Mouse (Mus musculus) urinary bladder, postnatal 14 days (tissue): ENCODE data around the gene Gtdc1.
"Not testable (repeated sequence)": the region's sequence is repeated elsewhere in the genome, so short reads cannot be mapped to it uniquely, and the experiment has no call there.

Experiments used
- DNase-seq: peaks from one replicate; pipeline ENCODE4 v3.0.0; 2021; ENCODE audit warnings: low spot score

Gene Gtdc1

DNA sequence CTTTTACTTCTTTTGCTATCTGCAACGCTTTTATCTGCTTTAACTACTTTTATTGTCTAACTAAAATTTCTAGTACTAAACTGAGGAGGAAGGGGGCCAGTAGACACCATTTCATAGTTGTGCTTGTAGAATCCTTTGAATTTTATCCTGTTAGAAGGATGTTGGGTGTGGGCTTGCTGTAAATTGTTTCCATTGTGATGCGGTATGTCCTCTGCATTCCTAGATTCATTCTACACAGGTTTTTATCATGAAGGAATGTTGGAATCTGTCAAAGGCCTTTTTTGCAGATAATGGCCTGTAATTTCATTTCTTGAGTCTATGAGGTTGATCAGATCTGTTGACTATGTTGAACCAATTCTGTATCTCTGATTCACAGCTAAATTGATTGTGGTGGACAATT is 146.5 kb downstream of the Gtdc1 start:
- DNase-seq: no peak

DNA sequence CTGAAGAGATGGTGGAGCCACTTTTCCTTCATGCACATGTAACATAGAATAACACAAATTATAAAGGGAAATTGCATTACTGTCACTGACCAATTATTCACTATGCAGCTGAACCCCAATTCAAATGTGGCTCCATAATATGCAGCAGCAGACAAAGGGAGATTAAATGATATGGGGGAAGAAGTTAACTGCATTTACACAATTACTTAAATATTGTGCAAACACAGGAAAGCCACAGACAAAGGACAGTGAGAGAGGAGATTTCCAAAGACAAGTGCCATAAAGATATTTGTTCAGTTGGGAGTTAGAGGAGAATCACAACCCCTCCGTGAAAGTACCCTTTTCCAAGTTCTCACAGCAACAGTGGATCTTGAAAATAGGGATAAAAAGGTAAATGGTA is 163.6 kb downstream of the Gtdc1 start:
- no peak for DNase-seq

DNA sequence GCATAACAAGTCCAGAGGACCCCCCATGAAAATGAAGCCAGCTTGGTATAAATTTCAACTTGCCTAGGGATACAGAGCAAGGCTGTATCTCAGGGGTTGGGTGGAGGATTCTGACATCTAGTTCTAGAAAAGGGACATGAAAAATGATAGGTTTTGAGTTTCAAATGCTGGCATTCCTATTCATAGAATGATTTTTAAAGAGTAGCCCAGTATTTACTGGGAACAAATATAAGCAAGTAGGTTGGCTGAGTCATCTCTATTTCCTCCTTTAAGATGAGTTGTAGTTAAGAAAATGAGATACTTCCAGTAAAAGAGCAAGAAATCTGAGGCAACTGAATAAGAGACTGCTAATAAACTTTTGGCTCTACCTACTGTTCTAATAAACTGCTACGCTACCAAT is 190.8 kb downstream of the Gtdc1 start:
- DNase-seq: no peak

DNA sequence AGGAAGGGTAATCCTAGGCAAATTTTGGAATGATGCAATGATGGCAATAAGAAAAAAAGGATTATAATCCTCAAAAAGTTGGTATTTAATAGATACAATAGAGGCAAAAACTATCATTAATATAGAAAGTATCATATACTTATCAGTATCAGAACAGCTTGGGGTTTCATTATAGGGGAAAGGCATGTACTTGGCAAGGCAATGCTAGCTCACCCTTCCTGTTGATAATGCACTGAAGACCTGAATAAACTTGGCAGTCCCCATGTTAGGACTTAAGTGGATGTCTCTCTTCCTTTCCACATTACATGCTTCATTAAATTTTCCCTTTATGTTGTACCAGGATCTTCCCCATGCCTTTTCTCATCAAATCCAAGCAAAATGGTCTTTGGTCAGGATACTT is 206.0 kb downstream of the Gtdc1 start:
- DNase-seq: no peak

DNA sequence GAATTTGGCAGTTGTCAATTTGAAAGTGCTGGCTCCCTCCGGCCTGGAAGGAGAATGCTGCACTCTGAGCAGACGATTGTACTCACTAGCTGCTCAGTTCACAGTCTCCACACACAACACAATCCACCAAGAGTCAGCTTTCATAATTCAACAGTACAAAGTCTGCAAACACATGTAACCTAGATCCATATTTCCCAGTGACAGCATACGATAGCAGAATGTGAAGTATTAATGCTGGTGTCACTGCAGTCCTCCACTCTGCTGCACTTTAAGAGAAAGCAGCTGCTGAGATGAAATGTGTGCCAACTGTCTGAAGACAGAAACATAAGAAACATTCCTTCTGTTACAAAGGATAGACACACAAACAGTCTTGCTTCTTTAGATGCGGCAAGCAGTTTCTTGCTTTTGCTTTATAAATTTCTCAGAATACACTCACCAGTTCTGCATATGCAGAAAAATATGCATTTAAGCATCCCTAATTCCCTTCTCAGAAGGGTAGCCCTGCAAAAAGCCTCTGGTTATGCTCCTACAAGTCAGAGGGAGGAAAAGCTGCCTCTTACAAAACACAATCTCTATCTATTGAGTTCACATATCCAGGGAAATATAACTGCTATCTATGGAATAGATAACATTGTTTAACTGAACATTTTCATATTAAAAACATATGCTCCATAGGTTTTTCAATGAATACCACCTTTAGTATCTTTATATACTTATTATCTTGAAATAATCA is 221.4 kb downstream of the Gtdc1 start:
- DNase-seq: peak; percentile 7

DNA sequence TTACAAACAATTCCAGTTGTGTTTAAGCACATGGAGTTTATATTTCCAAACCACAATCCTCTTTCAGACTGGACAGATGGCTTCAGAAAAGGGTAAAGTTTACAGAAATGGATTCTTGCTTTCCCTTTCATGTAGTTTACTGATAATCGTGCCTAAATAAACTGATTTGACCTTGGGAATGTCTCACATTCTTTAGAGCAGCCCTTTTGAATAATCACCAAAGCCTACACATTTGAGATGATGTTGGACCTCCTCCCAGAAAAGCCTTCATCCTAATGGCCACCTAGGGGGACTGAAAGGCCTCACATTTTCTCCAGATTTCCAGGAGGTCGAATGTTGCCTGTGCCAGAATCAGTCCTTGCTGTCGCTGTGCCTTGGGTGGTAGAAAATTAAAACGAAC is 227.2 kb downstream of the Gtdc1 start:
- no peak for DNase-seq

DNA sequence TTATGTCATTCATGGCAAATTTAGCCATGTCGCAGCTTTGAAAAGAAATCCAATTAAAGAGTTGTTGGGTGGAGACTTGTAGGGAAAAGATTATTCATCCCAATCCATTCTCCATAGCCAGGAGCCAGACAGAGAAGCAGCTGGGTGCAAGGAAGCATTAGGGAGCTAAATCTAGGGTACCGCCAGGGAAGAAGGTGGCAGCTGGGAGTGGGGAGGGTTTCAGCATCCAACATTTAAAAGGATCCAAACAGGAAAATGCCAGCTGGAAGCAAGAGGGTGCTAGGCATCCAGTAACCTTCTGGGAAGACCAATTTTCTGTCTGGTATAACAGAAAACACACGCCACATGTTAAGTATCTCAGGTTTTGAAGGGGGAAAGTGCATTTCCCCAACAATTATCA is 231.0 kb downstream of the Gtdc1 start:
- DNase-seq: no peak

DNA sequence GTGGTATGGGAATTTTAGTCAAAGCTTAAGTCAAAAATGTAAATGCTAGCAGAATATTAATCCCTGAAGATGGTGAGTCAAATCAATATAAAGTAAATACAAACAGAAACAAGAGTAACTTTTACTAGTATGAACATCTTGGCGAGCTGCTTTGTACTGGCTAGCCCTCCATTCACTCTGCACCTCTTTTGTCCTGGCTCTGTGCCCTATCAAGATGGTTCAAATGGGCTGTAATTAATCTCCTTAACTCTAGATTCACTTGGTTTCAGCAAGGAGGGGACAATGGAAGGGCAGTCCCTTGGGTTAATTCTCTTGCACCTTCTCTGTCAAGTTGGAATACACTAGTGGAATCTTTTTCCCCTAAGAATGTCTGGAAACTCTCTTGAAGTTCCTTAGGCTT is 233.6 kb downstream of the Gtdc1 start:
- no peak for DNase-seq

DNA sequence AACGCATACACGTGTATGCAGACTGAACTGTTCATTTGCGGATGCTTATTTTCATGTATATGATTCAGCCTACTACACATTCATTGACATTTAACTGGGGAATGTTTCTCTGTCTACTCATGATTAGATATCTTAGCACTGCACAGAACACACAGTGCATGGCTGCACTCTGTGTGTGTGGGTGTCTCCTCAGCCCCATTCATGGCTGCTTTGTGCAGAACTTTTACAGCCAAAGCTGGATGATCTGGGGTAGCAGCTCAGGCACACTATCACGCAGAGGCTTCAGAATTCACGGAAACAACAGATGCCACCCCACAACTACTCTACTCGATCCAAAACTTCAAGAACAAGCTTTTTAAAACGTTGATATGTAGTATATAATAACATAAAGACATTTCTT is 263.4 kb downstream of the Gtdc1 start:
- no peak for DNase-seq

DNA sequence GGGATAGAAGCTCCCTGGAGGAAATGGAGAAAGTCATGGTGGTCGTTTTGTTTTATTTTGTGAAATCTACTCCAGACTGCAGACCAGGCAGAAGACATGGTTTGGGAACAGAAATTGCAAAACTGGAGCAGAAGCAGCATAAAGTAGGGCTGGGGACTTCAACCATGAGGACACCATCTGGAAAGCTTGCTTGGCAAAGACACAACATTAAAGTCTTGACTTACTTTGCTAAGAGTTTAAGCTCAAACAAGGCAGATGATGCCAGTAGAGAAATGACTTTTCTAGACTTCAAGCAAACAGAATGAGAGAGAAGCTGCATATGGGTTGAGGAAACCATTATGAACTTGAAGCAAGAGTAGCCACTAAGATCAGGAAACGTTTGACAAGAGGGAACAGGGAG is 267.6 kb downstream of the Gtdc1 start:
- DNase-seq: no peak

DNA sequence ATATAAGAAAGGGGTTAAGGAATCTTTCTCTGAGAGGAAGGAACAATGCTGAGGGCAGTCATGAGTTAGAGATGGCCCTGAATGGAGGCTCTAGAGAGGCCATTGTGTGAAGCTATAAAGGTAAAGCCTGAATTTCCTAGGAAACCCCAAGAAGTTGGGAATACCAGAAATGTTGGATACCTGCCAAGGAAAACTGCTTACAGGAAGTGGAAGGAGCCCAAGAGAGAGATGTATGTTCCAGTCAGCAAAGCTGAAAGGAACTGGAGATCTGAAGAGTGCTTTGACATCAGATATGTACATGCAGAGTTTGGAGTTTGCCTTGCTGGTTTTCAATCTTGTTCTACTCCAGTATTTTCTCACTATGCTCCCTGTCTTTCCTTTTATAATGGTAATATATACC is 268.4 kb downstream of the Gtdc1 start:
- no peak for DNase-seq

DNA sequence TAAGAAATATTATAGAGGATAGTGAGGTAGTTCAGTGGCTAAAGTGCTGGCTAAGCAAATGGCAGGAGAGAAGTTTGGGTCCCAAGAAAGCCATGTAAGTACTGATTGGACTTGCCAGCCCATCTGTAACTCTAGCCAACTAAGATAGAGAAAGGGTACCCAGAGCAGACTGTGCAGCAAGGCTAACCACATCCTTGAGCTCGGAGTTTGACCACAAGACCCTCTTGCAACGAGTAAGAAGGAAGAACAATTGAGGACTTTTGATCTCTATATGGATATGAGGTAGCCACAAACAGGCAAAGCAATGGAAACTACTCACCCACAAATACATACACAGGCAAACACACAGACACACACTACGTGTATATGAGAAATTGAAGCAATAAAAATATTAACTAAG is 278.9 kb downstream of the Gtdc1 start:
- no peak for DNase-seq

DNA sequence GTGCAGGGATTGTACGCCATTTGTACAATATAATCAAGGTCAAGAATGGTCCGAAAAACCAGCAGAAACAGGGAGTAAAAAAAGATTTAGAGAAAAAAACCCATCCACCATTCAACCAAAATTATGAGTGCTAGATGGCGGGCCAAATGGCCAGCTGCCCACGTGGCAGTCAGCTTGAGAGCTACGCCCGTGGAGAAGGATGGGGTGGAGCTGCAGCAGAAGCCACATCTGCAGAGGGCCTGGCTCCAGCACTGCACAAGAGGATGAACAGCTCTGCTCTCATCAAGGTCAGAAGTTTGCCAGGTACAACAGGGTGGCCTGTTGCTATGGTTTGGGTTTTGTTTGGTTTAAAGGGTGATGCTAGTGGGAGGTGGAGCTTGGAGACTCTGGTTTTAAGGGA is 281.1 kb downstream of the Gtdc1 start:
- DNase-seq: no peak

DNA sequence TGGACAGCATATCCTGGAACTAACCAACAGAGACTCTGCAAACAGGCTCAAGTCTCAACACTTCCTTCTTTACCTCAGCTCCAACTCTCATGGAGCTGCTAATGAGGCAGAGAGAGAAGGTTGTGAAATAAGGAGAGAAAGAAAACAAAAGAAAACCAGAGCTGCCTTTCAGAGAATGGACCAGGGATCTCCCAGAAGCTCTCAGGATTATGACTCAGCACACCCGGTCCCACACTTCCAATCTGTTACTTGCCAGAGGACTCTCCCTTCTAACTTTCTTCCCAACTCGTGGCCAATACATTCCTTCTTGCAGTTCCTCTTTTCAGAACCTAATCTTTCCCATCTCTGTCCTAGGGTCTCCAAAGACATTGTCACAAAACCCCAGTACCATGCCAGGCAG is 288.1 kb downstream of the Gtdc1 start:
- DNase-seq: no peak

DNA sequence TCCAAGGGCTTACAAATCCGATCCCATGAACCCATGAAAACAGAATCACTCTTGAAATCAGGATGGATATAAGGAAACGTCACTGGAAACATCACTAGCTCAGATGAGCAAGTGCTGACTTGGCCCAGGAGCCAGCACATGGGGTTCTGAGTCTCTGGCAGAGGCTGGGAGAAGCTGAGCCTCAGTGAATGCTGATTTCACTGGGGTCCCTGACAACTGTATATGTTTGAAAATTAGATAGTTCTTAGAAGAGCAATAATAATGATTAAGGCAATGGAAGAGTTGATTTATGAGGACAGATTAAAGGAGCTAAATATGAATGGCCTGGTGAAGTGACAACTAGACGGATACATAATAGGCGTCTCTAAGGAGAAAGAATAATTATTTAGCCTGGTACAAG is 289.3 kb downstream of the Gtdc1 start:
- DNase-seq: no peak

DNA sequence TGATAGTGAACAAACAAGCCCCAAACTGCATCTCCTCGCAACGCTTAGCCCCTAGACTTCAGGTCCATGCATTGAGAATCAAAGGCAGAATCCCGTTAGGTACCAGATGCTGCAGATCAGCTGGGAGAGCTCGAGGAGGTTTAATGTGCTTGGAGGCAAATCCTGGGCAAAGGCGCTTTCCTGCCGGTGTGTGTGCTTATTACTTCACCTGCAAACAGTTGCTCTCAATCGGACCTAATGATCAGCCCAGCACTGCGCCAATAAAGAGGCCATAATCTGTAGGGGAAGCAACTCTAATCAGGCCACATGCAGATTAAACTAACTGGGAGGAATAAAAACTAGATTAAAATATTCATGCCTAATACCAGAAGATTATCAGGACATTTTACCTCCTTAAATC is 293.5 kb downstream of the Gtdc1 start:
- DNase-seq: no peak

DNA sequence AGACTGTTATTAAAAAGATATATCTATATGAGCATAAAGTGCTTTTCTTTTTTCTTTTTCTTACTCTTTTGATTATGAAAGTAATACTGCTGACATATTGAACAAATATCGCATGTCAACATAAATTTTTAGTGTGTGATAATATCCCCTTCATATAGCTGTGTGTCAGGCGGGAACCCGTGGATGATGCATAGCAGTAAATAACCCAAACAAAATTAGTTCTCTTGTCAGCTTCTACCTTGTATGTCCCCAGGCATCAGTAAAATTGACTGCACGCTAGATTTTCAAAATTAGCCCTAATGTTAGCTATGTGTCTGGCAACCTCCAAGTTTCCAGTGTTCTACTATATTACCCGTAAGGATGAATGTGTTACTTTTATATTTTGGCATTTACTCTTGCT is 294.4 kb downstream of the Gtdc1 start:
- DNase-seq: no peak

DNA sequence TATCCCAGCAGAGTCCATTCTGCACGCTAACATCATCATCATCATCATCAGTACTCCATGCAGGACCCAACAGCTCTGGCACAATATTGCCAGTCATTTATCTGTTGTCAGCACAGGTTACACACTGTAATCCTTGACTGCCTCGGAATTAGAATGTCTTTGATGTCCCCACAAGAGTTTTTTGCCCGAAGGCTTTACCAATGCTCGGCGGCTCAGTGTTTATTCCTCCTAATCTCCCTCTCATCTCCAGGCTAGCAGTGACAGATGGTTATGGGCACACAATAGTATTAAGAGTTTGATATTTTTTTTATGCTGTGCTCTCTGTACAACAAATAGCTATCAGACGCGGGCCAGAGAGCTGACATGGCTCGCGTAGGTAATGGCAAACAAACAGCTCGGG is 294.9 kb downstream of the Gtdc1 start:
- DNase-seq: no peak

DNA sequence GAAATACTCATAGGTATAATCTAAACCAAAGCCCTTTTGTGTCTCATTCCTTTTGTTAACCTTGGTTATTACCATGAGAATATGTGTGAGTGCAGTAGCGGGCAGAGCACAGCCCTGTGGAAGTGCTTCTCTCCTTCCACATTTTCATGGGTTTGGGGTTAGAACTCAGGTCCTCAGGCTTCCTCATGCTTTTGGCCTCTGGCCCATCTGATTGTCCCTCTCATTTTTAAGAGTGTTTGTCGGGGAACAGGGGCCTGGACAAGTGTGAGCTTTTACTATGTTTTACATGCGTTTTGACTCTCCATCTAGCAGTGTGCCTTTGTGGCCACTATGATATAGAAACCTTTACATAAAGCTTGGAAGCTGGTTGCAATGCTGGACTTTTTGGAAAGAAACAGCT is 296.4 kb downstream of the Gtdc1 start:
- no peak for DNase-seq

DNA sequence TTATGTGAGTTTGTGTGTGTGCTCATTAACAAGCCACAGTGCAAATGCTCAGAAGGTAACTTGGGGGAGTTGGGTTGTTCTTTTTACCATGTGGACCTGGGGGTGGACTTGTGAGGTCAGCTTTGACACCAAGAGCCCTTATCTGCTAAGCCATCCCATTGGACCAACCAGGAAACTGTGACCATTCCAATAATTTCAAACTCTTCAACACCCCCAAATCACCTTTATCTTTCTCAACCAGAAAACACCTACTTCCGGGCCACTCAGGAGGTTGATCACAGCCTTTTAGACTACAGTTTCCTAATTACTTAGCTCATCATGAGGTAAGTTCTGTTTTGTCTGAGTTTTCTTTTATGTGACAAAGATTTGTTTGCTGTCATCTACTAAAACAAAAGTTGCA is 298.7 kb downstream of the Gtdc1 start:
- no peak for DNase-seq

DNA sequence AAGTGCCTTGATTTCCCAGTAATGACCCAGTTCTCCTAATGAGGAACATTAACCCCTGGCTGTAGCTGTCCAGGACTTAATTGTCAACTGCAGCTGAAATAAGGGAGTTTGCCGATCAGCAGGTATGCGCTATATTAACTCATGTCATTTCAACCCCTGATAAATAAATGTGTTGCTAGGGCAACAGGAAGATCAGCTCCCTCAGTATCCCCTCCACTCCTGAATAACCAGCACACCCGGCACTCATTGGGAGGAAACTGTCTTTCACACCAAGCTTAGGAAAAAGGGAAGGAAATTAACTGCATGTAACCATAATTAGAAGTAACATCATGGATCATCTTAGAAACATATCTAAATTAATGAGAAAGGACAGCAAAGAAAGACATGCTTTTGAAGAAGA is 302.3 kb downstream of the Gtdc1 start:
- no peak for DNase-seq

DNA sequence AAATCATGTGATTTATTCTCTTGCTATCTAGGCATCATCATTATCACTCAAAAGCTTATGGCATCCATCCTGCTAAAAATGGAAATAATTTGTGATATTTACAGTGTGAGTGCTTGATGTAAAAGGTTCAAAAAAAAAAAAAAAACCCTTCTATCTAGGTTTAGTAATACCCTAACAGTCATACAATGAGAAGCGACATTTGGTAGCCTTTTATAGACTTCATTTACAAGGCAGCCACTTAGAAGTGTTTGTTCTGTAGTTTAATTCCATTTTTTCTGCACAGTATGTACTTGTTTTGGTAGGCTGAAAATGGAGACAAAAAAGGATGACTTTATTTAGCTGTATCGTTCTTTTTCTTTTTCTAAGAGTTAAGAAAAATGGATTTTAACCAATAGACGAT is 305.0 kb downstream of the Gtdc1 start:
- DNase-seq: no peak

DNA sequence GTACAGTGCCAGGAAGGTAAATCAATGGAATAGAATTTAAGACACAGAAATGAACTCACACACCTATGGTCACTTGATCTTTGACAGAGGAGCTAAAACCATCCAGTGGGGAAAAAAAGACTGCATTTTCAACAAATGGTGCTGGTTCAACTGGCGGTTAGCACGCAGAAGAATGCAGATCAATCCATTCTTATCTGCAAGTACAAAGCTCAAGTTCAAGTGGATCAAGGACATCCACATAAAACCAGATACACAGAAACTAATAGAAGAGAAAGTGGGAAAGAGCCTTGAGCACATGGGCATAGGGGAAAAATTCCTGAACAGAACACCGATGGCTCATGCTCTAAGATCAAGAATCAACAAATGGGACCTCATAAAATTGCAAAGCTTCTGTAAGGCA is 327.8 kb downstream of the Gtdc1 start:
- DNase-seq: not testable (repeated sequence)

DNA sequence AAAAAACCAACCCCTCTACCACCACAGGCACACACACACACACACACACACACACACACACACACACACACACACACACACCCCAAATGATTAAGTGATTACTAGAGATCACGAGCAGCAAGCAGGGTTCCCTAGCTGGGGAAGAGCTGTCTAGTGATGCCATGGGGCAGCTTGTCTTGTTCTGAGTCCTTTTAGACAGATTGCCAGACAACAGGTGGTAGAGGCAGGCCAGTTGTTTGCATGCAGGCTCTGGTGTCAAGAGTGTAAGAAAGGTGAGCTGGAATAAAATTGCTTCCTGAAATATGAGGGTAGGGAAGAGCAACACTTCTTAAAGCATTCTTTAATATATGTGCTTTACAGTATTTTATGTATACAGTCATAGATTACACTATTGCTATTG is 333.2 kb downstream of the Gtdc1 start:
- DNase-seq: no peak

DNA sequence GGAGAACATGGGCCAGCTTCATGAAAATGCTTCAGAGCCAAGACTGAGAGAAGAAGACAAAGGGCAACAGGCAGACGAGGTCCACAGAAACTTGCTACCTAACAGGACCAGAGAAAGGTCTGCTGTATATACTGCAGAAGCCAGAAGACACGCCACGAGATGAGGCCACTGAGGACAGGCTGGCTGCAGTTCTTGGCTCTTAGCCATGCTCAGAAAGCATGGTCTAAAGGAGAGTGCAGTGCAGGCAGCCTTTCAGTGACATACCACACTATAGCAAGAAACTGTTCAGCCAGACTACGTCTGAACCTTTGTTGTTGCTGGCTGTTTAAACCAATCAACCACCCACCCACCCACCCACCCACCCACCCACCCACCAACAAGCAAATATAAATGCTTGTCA is 336.6 kb downstream of the Gtdc1 start:
- DNase-seq: no peak
